Mouse (Mus musculus) thymus, adult 18-20 months (tissue): ENCODE measurements at regions not wholly inside any gene's neighbourhood (a gene's known extent, or its start where the extent isn't known, plus 50 kb on each side); places are given as distances from the start of the nearest gene placed in this dataset.

Experiments used
- DNase-seq, 2 experiments: peaks; one replicate each; pipeline ENCODE4 v3.0.0; 2022; ENCODE audit warnings: mixed read lengths in 2 of 2

DNA sequence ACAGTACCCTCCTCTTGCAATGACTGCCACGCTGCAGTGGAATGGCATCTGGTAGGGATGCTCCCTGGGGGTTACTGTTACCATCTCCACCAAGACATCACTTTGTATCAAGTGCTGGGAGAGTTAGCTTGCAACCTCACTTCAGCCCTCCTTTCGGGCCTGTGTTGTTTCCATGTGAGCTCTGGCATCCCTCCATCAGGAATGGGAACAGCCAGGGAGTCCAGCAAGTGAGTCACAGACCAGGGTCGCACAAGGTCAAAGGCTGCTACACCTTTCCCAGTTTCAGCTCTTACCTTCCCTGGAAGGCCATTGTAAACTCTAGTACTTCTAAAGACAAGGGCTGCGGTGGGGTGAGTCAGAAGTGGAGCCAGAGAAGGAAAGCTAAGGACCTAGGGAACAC lies 302.3 kb upstream of the Klf3 start:
- DNase-seq: no peak

DNA sequence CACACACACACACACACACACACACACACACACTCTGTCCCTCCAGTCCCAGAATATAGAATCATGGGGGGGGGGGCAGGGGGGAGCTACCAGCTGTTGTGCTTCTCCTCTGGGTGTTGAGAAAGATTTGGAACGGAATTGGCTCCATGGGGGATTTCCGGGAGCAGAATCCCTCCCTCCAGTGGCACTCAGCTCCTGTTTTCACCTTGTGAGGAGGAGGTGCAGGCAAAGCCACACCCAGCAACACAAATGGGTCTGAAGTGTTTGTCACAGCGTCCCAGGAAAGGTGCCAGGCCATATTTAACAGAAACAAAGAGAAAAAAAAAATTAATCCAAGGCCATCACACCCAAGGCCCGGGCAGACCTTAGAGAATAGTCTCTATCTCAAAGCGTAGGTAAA lies 301.4 kb upstream of the Klf3 start:
- DNase-seq: no peak

DNA sequence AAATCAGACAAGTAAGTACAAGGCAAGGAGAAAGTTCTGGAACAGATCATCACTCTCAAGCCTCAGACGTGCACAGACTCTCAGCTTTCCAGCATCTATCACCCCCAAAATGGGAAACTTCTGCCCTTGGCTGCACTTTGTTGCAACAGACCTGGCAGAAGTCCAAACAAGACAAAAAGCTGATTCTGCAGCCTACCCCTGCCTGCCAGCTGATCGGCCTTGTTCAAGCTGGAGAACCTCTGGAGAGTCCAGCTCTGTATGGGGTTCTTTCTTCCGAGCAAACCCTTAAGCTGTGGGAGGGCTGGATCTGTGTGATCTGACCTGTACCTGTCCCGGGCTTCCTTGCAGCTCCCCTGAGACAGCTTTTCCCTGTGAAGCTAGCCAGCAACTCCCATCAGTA lies 299.7 kb upstream of the Klf3 start:
- DNase-seq: no peak

DNA sequence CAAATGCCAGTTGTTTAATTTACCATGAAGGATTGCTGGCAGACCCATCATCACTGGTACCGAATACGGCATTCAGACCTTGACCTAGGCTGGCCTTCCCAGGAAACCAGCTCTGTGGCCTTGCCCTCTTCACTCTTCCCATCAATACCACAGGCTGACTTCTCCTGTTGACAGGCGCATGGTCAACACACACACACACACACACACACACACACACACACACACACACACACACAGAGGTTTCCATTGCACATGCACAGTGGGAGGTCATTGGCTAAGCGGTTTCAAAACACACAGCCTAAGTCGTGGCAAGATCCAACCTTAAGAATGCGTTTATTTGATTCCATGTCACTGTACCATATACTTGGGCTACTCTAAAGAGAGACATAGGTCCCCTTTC lies 298.7 kb upstream of the Klf3 start:
- DNase-seq: no peak

DNA sequence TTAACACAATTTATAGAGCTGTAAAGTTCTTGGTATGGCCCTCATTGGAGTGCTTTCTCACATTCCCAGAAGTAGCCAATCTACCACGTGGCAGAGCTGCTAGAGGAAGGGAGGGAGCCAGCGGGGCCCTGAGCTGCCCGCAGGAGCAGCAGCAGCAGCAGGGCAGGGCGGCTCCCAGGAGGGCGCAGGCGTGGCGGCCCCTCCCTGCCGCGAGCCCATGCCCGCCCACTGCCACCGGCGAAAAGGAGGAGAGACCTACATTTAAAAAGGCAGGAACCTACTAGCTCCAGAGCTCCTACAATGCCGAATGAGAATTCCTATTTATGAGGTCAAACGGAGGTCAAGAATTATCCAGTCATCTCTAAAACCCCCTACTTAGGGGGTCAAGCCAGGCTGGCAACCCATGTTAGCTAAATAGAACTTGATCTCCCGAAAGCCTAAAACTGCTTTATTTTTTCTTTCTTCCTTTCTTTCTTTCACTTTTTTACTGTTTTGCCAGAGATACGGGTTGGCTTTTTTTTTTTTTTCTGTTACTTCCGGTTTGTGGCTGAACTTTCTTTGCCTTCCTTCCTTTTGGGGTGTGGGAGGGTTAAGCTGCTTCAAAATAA lies 297.9 kb upstream of the Klf3 start:
- peak; percentile 76 to 81 for DNase-seq

DNA sequence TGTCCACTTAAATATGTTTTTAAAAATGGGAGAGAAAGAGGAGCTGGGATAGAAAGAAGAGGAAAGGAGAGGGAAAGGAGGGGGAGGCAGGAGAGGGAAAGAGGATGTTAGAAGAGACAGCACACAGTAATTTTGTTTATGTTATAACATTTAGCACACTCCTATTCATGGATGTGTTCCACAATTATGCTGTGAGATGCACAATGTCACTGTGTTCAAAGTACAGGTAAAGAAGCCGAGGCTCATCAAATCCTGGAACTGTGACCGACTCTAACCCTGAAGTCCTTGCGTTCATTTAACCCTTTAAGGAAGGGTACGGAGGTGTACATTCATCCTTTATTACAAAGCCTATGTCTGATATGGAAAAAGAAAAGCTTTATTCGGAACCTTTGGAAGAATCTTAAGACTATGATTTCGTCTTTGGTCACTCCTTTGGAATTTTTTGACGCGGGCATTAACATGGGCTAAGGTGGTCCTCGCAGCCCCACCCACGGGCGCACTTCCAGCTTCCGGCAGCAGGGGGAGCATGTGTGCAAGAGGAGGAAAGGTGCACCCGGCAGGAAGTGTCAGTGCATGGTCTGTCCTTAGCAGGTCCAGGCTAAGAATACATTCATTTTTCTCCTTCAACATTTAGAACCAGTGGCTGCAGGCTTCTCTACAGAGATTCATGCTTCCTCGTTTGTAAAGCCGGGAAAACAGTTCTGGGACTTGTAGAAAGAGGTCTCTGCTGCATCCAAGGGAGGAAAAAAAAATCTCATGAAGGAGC lies 297.2 kb upstream of the Klf3 start:
- DNase-seq: peak; percentile 78 to 85

DNA sequence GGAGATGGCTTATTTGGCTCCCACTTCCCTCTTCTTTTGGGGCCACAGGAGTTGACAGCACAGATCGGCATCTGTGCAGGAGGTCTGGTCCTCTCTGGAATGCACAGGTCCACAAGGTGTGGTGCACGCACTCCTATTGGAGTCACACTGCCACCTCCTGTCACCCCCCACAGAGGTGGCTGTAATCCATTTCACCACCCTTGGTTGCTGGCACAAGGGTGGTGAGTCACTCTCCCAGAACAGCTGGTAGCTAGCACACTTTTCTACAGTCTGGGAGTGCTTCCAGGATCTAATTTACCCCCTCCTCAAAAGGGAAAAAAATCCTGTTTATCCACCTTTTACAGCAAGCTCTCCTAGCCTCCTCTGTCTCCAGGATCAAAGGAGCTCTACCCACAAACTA lies 294.6 kb upstream of the Klf3 start:
- DNase-seq: no peak

DNA sequence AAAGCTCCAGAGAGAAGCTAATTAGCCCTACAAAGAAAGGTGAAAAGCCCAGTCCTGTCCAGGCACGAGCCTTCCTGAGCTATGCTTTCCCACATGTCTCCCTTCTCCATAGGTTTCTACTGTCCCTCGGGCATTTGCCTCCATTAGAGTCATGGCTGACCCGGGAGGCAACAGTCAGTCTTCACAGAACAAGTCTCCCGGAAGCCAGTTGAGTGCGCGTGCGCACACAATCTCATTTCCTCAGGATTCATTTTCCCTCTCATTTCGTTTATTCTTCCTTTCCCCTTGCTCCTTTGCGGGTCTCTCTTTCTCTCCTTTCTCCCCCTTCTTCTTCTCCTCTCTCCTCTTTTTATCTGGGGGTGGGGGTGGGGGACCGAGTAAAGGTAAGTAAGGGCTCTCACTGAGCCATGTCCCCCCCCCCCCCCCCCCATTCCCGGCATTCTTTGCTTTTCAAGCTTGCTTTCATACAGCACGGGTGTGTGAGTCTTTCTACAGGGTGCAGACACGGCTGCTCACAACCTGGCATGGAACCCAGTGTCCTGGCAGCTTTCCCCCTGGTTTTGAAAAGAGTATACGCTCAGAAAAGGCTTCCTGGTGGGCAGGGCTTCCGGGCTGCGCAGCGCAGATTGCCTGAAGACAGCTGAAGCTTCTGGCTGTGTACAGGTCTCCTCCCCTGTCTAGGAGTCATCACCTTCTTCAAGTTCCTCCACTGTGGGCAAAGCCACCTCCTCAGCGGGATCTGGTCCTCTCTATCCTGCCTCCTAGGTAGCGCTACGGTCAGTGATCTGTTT lies 289.8 kb upstream of the Klf3 start:
- DNase-seq: peak in 1 of 2 experiments; percentile 52

DNA sequence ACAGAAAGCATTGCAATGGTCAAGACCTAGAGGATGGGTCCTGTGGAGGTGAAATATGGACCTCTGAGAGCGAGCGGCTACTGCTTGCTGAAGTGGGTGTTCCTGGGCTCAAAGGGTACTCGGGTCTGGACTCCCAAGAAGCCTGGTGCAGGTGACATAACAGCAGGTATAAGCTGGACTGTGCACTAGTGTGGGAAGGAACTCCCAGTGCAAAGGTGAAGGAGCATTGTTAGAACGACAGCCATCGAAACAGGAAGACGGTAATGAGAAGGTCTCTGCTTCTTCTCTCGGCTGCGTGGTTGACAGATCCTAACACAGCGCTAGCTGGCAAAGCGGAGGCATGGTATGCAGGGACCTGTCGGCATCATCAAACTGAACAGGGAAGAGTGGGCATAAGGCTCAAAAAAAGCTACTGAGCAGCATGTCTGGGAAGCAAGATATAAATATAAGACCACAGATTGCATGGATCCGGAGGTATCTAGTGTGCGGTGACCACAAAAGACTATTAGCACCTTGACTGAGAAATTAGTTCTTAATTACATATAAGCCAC lies 287.0 kb upstream of the Klf3 start:
- DNase-seq: no peak

DNA sequence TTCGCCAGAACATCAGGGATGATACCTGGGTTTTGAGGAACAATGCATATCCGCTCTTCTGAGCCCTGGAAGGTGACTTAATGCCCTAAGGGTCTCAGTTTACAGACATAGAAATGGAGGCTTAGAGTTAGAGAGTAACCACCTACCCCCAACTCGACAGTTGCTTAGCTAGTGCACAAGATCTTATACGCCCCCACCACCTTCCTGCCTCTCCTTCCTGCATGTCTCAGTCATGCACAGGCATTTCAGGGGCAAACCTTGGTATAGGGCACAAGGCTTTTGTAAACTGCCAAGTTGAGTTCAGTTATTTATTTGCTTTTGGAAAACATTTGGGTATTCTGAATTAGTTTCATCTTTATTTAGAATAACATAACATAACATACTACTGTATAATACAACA lies 285.9 kb upstream of the Klf3 start:
- peak in 1 of 2 experiments; percentile 54 for DNase-seq

DNA sequence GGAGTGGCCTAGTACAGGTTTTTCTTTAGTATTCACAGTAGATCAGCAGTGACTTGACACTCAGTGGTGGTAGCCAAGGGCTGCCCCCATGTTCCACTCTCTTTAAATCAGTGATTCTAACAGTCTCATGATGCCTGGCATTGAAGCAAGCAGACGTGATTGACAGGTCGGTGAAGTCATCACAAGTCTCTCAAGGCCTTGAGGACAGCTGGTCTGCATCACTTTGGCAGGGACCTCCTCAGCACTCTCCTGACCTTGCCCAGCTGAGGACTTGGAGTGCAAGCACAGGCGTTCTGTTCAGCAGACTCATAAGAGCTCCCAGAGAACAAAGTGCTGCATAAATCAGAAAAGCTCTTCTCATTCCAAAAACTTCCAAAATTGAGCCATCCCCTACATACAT lies 285.4 kb upstream of the Klf3 start:
- no peak for DNase-seq

DNA sequence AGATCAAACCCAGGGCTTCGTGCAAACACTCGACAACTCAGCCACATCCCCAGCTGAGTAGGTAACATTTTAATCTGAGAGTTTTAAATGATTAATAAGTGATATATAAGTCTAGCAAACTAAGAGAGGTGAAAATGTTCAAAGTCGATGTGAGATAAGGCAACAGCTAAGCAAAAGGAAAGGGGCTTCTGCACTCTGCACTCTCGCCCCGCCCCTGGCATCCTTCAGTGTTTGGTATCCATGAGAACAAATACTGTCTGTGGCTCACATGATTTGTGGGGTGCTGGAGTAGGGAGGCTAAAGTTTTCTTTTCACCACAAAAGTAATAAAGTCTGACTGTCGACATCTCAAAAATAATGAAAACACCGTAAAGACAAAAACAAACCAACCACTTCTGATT lies 284.2 kb upstream of the Klf3 start:
- no peak for DNase-seq

DNA sequence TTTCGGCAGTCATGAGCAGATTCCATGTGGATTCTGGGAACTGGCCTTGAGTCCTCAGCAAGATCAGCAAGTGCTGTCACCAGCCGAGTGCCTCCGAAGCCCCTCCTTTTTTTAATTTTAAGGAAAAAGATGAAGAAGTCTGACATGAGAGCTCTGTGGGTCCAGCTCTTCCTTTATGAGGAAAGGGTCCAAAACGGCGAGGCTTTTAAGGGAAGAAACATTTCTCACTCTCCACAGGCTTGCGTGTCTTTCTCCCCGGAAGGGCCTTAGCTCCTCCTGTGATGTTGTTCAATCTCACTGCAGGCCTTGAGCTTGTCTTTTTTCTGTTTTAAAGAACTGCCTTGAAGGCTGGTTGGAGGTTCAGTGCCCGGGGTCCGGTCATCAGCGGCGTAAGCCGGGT lies 283.5 kb upstream of the Klf3 start:
- DNase-seq: no peak

DNA sequence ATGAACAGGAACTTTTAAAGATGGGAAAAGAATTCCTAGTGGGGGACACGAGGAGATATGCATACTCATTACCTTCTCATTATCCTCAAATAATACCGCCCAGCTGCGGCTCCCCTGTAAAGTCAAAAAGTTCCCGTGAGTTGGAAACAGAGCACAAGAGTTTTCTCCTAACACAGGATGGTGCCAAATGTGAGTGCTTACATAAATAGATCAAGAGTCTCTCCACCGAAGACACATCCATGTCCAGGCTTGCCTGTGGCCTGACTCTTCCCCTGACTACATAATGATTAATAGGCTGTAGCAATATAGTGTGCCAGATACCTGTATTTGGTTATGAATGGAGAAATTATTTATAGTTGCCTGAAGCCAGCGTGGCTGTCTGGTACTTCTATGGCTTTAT lies 281.8 kb upstream of the Klf3 start:
- DNase-seq: no peak

DNA sequence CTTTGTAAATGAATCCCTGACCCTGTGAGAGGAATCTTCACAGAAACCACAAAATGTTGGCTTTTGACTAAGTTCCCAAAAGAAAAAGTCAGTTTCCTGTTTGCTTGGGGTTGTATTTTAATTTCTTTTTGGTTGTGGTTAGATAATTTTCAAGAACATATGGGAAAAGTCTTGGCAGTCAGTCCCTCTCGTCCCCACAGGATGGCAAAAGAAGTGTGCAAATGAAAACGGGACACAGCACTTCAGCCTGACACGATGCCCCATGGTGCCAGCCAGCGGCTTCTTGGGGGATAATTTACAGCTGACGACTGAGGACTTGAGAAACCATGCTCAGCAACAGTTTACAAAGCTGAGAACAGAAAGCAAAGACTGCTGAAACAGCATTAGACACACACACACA lies 281.2 kb upstream of the Klf3 start:
- DNase-seq: no peak

DNA sequence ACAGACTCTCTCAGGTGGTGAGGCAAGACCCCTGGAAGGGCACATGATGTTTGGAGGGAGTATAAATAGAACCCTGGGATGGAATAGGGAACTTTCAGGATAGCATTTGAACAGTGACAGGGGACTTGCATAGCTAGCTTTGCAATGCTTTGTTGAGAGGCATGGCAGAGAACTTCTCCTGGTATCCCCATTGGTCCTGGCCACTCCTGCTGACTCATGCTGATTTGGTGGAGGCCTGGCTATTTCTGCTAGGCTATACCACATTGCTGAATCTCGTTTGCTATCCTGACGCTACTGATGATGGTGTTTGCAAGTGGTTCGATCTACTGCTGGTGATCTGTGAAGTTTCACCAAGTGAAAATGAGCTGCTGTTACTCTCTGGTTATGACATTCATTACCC lies 276.7 kb upstream of the Klf3 start:
- no peak for DNase-seq

DNA sequence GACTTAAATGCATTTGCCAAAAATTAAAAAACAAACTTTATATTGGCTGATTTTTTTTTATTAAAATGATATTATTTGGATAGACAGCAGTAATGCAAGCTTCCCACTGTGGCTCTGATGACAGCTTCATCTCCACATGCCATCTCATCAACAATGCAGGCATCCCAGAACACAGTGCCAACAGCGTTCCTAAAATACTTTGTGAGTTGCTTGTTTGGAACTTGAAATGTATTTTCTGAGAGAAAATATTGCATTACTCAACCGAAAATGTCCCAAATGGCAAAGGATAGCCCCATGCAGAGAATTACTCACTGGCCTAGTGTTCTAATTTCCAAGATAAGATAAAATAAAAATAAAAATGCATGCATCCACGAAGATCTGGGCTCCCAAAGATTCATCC lies 275.2 kb upstream of the Klf3 start:
- no peak for DNase-seq

DNA sequence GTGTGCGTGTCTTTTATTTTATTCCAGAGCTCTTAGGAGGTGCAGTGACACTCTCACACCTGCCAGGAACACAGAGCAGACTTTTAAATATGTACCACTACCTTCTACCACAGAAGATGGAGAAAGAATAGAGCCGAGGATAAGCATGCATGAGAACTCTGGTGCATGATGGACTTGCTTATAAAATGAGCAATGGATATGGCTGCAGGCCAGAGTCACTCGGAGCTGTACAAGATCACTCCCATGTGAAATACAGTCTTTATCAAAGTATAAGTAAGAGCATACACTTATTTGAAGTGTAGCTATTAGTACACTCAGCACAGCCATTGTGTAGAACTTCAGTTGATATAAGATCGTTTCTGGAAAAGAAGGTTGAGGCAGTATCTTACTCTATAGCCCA lies 268.8 kb upstream of the Klf3 start:
- no peak for DNase-seq

DNA sequence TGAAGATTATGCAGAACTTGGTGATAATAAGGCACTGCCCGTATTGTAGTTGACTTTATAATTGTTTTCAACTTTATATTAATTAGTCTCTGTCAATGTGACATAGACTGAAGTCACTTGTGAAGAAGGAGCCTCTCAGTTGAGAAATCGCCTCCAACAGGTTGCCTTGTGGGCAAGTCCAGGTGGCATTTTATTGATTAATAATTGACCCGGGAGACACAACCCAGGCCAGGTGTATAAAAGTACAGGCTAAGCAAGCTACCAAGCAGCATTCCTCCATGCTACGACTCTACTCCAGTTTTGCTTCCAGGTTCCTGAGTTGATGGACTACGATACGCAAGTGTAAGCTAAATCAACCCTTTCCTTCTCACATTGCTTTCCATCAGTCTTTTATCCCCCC lies 268.2 kb upstream of the Klf3 start:
- DNase-seq: no peak

DNA sequence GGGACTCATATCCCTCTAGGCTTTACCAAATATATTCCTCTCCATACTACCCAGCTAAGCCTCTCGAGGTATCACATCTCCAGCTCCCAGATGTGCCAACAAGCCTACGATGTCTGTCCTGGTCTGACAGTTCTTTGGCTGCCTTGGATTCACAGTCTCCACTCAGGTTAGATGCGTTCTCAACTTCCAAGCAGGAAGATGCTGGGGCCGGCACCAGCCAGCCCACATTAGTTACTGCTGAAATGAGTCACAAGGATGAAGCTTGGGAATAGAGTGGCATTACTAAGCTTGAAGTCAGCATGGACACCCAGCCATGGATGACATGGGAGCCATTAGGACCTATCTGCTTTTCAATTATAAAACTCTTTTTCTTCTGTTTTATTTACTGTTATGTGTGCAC lies 267.6 kb upstream of the Klf3 start:
- DNase-seq: no peak

DNA sequence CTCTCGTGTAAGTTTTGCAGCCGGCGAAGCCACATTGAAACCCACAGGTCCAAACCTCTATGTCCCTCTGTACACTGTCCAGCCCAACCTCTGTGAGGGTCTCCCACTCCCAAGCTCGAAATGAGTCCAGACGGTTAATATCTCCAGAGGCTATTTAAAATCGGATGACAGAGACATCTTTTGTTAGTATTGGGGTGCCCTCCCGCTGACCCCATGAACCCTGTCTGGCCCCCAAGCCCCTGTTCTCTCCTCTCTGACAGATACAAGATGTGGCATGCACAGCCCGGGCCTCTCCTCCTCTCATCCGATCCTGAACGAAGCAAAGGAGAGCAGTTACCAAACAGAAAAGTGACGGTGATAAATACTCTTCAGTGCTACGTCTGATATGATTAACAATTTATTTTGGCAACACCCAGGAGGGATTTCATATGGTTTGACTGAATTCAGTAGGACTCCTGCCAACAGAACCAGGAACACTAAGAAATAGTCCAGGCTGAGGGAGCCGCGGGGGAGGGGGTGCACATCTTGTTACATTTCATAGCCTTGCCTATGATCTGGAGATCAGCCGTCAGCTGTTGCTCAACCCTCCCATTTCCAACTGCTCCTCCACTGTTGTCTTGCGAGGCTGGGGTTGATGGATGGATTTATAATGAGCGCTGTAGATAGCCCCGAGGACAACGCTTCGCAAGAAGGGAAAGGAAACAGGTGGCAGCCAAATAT lies 266.6 kb upstream of the Klf3 start:
- no peak for DNase-seq

DNA sequence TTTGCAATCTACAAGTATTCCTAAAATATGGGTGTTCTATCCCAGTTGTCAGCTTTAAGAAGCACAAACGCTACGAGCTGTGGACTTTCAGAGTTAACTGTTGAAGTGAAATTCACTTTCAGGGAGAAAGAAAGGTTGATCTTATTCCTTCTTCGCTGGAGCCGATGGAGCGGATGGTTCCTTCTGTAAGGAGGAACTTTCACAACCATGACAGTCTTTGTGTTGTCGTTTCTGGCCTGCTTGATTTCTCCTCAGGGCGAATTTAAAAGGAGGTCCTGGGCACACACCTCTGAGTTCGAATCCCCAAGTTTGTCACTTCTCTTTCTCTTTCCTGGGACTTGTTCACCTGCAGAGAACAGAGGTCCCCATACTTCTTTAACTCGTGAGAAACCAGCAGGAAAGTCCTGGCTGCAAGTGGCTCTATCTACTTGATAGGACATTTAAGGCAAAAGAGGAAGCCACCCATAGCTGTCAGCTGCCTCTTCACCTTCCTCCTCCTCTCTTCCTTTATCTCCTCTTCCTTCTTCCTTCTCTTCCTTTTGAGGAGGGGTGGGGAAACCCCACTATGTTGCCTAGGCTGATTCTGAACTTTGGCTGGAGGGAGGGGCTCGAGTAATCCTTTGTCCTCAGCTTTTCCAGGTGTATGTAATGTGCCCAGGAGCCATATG lies 265.9 kb upstream of the Klf3 start:
- DNase-seq: no peak

DNA sequence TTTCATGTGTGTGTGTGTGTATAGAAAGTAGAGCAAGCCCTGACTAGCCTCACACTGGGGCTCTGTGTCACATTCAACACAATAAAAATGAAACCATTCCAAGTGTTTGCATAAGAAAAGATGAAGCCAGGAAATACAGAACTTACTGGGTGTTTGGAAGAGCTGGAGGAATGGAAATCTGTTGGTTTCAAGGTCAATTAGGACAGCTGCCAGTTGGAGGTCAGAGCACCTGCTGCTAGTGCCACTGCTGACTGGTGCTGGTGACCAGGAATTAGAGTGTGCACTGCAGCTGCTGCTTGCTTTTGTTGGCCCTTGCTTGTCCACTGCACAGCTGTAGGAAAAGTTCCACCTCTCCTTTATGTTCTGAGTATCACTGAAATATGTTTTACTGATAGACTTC lies 261.4 kb upstream of the Klf3 start:
- DNase-seq: no peak
